Mouse (Mus musculus) neural tube, embryonic 15.5 days (tissue): ENCODE measurements around the gene Mapk10. TPM values are rescaled to one million over a fixed set of nuclear protein-coding genes. Genes with fewer than 3 reads are reported as not detected.

Experiments used
- ATAC-seq: fragments of 200-750 bp; cut with Nextera tagmentation; 2 replicates; pipeline ENCODE4 v1.8.0; 2017; ENCODE audit warnings: mild to moderate bottlenecking, moderate TSS enrichment, moderate library complexity; ENCODE audit not compliant: low FRiP score
- H3K27ac ChIP-seq: fragments of 300-500 bp; sonication (generic); replicated peaks from 2 replicates; pipeline ENCODE4 v1.5.1; 2015; ENCODE audit warnings: mild to moderate bottlenecking, inconsistent platforms
- H3K27me3 ChIP-seq: fragments of 300-500 bp; sonication (generic); replicated peaks from 2 replicates; pipeline ENCODE4 v1.6.1; 2015; ENCODE audit warnings: inconsistent platforms
- H3K36me3 ChIP-seq: fragments of 300-500 bp; sonication (generic); 2 replicates; pipeline ENCODE4 v1.6.1; 2015; ENCODE audit warnings: inconsistent platforms
- H3K4me1 ChIP-seq: fragments of 300-500 bp; sonication (generic); 2 replicates; pipeline ENCODE4 v1.6.1; 2015; ENCODE audit warnings: inconsistent platforms
- H3K4me2 ChIP-seq: fragments of 300-500 bp; sonication (generic); 2 replicates; pipeline ENCODE4 v1.6.1; 2015; ENCODE audit warnings: inconsistent platforms, mild to moderate bottlenecking, moderate library complexity
- H3K4me3 ChIP-seq: fragments of 300-500 bp; sonication (generic); replicated peaks from 2 replicates; pipeline ENCODE4 v1.5.1; 2015; ENCODE audit warnings: mild to moderate bottlenecking, inconsistent platforms
- H3K9ac ChIP-seq: fragments of 300-500 bp; sonication (generic); replicated peaks from 2 replicates; pipeline ENCODE4 v1.6.1; 2015; ENCODE audit warnings: mild to moderate bottlenecking, inconsistent platforms
- H3K9me3 ChIP-seq: fragments of 300-500 bp; sonication (generic); replicated peaks from 2 replicates; pipeline ENCODE4 v1.6.1; 2016; ENCODE audit warnings: inconsistent platforms
- WGBS: fragments of 180-500 bp; shearing (Covaris S2); methylation state at CpG from one replicate; pipeline ENCODE4 v1.1.7; 2015; ENCODE audit warnings: mixed read lengths; 5-methylcytosine and 5-hydroxymethylcytosine counted together
- polyA plus RNA-seq: library from polyadenylated mRNA; unstranded; fragments of >200 nt; fragmentation: Nextera tagmentation; extraction: Ambion mirVana; gene quantifications from 2 replicates; pipeline ENCODE4 v1.2.1, GENCODE M21; 2015

Gene Mapk10
- polyA plus RNA-seq, 1 experiment from 2014 or later = 90.3 TPM

- H3K27me3 ChIP-seq = no peaks in the 10 kb centered on the region
- no peaks in the 10 kb centered on the region for H3K9me3 ChIP-seq
- no peak overlapping the region for H3K27ac ChIP-seq
- H3K9ac ChIP-seq = no peak overlapping the region
- H3K4me2 ChIP-seq = no peak overlapping the region
- no peak overlapping the region for H3K4me3 ChIP-seq
- WGBS = 95% methylated on average over 3 of the region's 3 CpGs
- H3K4me1 ChIP-seq = peaks cover 30% of the 10 kb centered on the region
- no peaks in the 10 kb centered on the region for H3K36me3 ChIP-seq
- no peak for ATAC-seq
Measured at GRCm38 (mm10) chr5:103164022-103164421, 47.1 kb downstream of the Mapk10 start.

- Histone ChIP-seq H3K9me3 (no peaks in the 10 kb centered on the region), H3K36me3 (no peaks in the 10 kb centered on the region), H3K27ac (peak overlapping the region; percentile 86), H3K9ac (no peak overlapping the region), H3K27me3 (no peaks in the 10 kb centered on the region), H3K4me2 (peak overlapping the region; percentile 5; the same call in 1 of the 2 replicates), H3K4me3 (no peak overlapping the region), H3K4me1 (peaks cover 27% of the 10 kb centered on the region)
- 8% methylated on average over 3 of the region's 3 CpGs for WGBS
- ATAC-seq = no peak
Measured at GRCm38 (mm10) chr5:103161574-103161973, 49.6 kb downstream of the Mapk10 start.

DNA sequence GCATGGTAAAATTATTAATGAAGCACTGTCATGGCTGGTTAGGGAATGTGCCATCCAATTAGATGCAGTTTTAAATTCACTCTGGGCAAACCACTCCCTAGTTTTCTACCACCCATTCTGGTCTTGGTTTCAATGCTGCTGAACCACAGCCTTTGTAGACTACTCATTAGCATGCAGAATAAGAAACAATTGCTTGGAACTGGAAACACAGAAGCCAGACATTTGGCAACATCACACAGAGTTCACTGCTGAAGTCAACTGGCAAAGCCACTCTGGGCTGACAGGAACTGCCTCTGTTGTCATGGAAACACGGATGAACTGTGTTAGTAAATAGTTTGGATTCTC lies 50.0 kb downstream of the Mapk10 start:
- H3K4me3 ChIP-seq = no peak overlapping the region
- no peaks in the 10 kb centered on the region for H3K36me3 ChIP-seq
- peak overlapping the region; percentile 86 for H3K27ac ChIP-seq
- H3K27me3 ChIP-seq = no peaks in the 10 kb centered on the region
- no peaks in the 10 kb centered on the region for H3K9me3 ChIP-seq
- peaks cover 27% of the 10 kb centered on the region for H3K4me1 ChIP-seq
- peak; percentile 92 for ATAC-seq
- WGBS = 4% methylated on average over 1 of the region's 1 CpGs
- H3K4me2 ChIP-seq = peak overlapping the region; percentile 15; the same call in 1 of the 2 replicates
- H3K9ac ChIP-seq = no peak overlapping the region

DNA sequence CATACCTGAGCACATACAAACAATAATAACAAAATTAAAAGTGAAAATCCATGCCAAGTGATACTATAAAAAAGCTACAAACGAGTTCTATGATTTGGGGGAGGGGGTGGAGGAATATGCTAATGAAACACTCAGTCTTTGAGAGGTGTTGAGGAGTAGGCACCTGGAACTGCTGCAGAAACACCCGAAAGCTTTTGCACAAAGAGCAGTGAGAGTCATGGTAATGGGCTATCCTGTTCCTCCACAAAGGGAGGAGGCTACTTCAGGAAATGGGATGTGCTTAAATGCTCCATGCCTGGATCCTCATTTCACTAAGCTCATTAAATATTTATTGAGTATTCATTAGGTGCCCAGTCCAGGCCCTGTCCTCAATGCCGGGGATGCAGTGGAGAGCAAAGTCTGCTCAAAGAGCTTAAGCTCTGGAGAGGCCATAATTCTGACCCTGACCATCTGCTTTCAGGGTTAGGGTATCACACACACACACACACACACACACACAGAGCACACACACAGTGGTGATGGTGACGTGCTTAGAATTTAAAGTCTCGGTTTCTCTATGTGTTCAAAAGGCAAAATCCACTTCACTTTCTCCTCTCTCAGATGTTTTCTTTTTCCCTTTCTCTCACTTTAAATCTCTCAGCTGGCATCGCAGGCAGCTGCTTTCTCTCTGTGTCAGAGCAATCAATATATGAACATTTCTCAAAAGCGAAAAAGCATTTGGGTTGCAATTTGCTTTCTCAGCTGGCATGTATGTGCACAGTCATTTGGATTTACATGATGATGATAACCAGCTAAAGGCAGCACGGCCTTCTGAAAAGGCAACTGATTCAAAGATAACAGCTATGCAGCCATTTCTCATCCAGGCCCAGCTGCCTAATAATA lies 50.6 kb downstream of the Mapk10 start:
- no peak overlapping the region for H3K4me3 ChIP-seq
- 18% methylated on average over 8 of the region's 8 CpGs for WGBS
- no peaks in the 10 kb centered on the region for H3K27me3 ChIP-seq
- peak; percentile 67 for ATAC-seq
- H3K4me2 ChIP-seq = 0 out of 2 replicates have a peak overlapping the region, but pooled peaks have one; percentile 15
- no peaks in the 10 kb centered on the region for H3K9me3 ChIP-seq
- H3K27ac ChIP-seq = peak overlapping the region; percentile 86
- peaks cover 27% of the 10 kb centered on the region for H3K4me1 ChIP-seq
- H3K36me3 ChIP-seq = no peaks in the 10 kb centered on the region
- H3K9ac ChIP-seq = no peak overlapping the region

GRCm38 (mm10) chr5:103140935-103141334 lies 70.2 kb downstream of the Mapk10 start:
- ATAC-seq = no peak

DNA sequence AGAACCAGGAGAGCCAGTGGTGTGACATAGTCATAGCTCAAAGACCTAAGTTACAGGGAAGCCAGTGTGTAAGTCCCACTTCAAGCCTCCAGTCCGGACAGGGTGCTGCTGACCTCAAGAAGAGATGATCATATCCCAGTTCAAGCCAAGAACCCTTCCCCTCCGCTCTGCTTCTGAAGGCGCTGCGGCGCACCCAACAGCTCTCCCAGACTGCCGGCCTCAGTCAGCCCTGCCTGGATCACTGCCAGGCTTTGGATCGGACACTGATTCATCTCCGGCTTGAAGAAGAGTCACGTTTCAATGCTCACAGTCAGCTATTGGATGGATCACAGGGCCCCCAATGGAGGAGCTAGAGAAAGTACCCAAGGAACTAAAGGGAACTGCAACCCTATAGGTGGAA lies 76.3 kb downstream of the Mapk10 start:
- WGBS = 74% methylated on average over 9 of the region's 9 CpGs

More at GRCm38 (mm10) chr5:103140935-103141334, 70.2 kb downstream of the Mapk10 start:
- Histone ChIP-seq H3K36me3 (no peaks in the 10 kb centered on the region), H3K4me3 (no peak overlapping the region), H3K9ac (no peak overlapping the region), H3K27me3 (no peaks in the 10 kb centered on the region), H3K27ac (peak overlapping the region; percentile 29; the same call in 1 of the 2 replicates), H3K4me1 (peaks cover 9% of the 10 kb centered on the region; the same call in 1 of the 2 replicates), H3K9me3 (no peaks in the 10 kb centered on the region), H3K4me2 (no peak overlapping the region)
- WGBS = 47% methylated on average over 5 of the region's 5 CpGs

DNA sequence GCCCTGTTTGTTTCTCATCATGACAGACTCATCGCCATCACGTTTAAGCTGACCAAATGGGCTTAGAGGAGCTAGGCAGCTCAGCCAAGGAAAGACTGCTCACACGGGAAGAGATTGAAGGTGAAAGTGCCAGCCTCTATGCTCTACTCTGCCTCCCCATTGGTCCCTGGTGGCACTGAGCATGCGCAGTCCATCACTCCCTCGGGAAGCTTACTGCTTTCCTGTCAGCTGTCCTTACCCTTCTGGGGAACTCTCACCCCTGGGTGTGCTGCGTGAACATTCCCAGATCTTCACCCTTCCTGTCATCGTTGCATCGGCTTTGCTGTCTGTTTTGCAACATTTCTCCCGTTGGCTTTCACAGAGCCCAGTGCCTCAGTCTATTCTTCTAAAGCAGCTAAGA lies 77.5 kb downstream of the Mapk10 start:
- no peaks in the 10 kb centered on the region for H3K9me3 ChIP-seq
- ATAC-seq = no peak
- no peaks in the 10 kb centered on the region for H3K27me3 ChIP-seq
- no peaks in the 10 kb centered on the region for H3K36me3 ChIP-seq
- no peak overlapping the region for H3K4me3 ChIP-seq
- H3K9ac ChIP-seq = no peak overlapping the region
- H3K27ac ChIP-seq = no peak overlapping the region
- WGBS = 69% methylated on average over 9 of the region's 9 CpGs
- H3K4me2 ChIP-seq = no peak overlapping the region
- peaks cover 7% of the 10 kb centered on the region for H3K4me1 ChIP-seq

More for the DNA sequence above, 76.3 kb downstream of the Mapk10 start:
- Histone ChIP-seq H3K27me3 (no peaks in the 10 kb centered on the region), H3K36me3 (no peaks in the 10 kb centered on the region), H3K4me2 (no peak overlapping the region), H3K27ac (no peak overlapping the region), H3K9ac (no peak overlapping the region), H3K9me3 (no peaks in the 10 kb centered on the region), H3K4me3 (no peak overlapping the region), H3K4me1 (peaks cover 7% of the 10 kb centered on the region)
- ATAC-seq = no peak

- no peak overlapping the region for H3K4me2 ChIP-seq
- no peaks in the 10 kb centered on the region for H3K27me3 ChIP-seq
- ATAC-seq = no peak
- WGBS = 67% methylated on average over 6 of the region's 6 CpGs
- H3K9me3 ChIP-seq = no peaks in the 10 kb centered on the region
- H3K36me3 ChIP-seq = no peaks in the 10 kb centered on the region
- no peak overlapping the region for H3K9ac ChIP-seq
- H3K27ac ChIP-seq = no peak overlapping the region
- peaks cover 7% of the 10 kb centered on the region for H3K4me1 ChIP-seq
- H3K4me3 ChIP-seq = no peak overlapping the region
Measured at GRCm38 (mm10) chr5:103132814-103133213, 78.3 kb downstream of the Mapk10 start.

GRCm38 (mm10) chr5:103119618-103120017 lies 91.5 kb downstream of the Mapk10 start:
- 88% methylated on average over 3 of the region's 3 CpGs for WGBS
- Histone ChIP-seq H3K27me3 (no peaks in the 10 kb centered on the region), H3K27ac (no peak overlapping the region), H3K4me1 (no peaks in the 10 kb centered on the region), H3K4me3 (no peak overlapping the region), H3K9ac (no peak overlapping the region), H3K36me3 (no peaks in the 10 kb centered on the region), H3K9me3 (no peaks in the 10 kb centered on the region), H3K4me2 (no peak overlapping the region)
- no peak for ATAC-seq

DNA sequence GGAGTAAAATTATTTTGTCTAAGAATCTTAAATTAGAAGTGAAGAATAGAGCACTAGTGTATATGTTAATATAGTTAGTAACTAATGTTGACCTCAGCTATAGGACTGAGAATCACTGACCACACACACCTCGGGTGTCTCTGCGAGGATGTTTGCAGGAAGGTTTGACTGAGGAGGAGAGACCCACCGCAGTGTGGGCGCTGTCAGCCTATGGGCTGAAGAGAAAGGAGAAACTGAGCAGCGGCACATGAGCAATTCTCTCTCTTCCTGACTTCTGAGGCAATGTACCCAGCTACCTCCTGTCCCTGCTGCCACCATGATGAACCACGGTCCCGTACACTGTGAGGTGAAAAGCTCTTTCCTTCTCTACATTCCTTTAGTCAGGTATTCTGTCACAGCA lies 95.6 kb downstream of the Mapk10 start:
- 92% methylated on average over 7 of the region's 7 CpGs for WGBS
- H3K36me3 ChIP-seq = no peaks in the 10 kb centered on the region
- no peaks in the 10 kb centered on the region for H3K27me3 ChIP-seq
- no peak overlapping the region for H3K4me3 ChIP-seq
- H3K9me3 ChIP-seq = no peaks in the 10 kb centered on the region
- no peak overlapping the region for H3K9ac ChIP-seq
- ATAC-seq = no peak
- H3K4me2 ChIP-seq = no peak overlapping the region
- no peak overlapping the region for H3K27ac ChIP-seq
- no peaks in the 10 kb centered on the region for H3K4me1 ChIP-seq

DNA sequence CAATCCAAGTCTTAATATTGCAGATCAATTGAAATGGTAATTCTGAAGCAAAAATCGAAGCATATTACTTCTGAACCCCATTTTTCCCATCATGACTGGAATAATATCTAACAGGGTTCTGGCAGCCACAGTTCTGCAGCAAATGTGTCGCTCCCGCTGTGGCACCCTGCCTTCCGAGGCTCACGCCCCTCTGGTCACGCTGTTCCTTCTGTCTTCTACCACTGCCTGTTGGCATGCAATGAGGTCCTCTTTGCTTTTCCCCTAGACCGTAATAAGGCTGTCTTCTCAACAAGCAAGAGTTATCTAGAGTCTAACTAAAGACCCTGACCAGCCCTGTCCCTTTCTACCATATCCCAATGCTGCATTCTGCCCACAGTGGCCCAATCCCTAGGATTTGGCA lies 98.7 kb downstream of the Mapk10 start:
- 95% methylated on average over 7 of the region's 7 CpGs for WGBS
- Histone ChIP-seq H3K9ac (no peak overlapping the region), H3K27me3 (no peaks in the 10 kb centered on the region), H3K27ac (no peak overlapping the region), H3K9me3 (no peaks in the 10 kb centered on the region), H3K36me3 (no peaks in the 10 kb centered on the region), H3K4me2 (no peak overlapping the region), H3K4me1 (no peaks in the 10 kb centered on the region), H3K4me3 (no peak overlapping the region)
- ATAC-seq = no peak

DNA sequence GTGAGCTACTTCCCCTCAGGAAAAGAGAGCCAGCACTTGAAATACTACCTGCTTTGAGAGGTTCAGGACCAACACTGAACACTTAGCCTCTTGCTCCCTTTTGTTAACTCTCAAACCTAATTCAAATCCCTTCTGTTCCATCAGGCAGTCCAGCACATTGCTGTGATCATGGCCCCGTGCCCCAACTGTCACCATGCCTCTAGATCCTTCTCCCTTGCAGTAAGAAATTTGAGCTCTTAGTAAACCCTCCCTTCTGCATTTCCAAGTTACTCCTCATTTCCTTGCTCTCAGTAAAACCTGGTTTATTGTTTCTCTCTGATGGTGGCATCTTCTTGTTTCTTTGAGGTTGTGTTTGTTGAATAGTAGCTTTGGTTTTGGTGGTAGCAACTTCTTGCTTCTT lies 101.7 kb downstream of the Mapk10 start:
- Histone ChIP-seq H3K9ac (no peak overlapping the region), H3K27me3 (no peaks in the 10 kb centered on the region), H3K27ac (no peak overlapping the region), H3K9me3 (no peaks in the 10 kb centered on the region), H3K4me1 (no peaks in the 10 kb centered on the region), H3K4me3 (no peak overlapping the region), H3K36me3 (no peaks in the 10 kb centered on the region), H3K4me2 (no peak overlapping the region)
- 82% methylated on average over 1 of the region's 1 CpGs for WGBS
- ATAC-seq = no peak
